Mouse (Mus musculus) frontal cortex, adult (tissue): Measurements from ENCODE around the gene Rftn2.

Experiments used
- ATAC-seq: cut with Nextera tagmentation; 2 replicates; pipeline ENCODE4 v1.9.2; 2017; ENCODE audit warnings: mild to moderate bottlenecking, moderate library complexity, mixed read lengths; ENCODE audit not compliant: low TSS enrichment

Rftn2 gene

DNA sequence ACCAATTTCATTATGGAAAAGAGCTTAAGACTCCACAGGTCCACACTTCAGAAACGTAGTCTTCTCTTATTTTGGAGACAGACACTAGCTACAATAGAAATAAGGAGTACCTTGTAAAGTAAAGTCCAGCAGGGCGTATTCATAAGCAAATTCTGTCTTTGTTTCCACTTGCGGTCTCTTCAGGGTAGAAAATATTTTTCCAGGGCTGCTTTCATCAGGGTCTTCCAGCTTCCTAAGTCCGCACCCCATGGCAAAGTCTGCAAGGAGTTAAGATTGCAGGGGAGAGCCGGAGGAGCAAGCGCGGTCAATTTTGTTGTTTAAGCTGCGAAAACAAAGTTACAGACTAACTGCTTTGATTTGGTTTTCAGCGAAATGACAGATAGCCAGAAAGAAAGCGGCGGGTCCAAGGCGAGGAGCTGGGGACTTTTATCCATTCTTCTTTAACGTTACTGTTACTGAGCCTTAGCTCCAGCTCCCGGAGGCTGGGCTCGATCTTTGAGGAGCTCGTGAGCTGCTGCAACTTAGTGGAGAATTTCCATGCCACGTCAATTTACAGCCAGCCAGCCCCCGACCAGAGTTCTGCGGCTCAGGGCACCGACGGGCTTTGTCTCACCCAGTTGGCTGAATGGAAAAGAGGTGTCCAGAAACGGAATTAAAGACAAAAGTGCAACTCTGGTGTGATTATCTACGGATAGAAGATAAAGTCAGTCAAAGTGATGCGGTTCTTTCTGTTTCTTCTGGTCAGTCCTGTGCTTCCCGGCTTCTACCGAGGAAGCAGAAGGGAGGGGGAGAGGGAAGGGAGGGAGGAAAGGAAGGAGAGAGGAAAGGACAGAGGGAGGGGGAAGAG lies at the start of gene Rftn2:
Gene Rftn2, minus strand, starts transcription at position 772 of the 847 bp plus-strand sequence.
- peak; percentile 38; the same call in 1 of the 2 replicates for ATAC-seq

DNA sequence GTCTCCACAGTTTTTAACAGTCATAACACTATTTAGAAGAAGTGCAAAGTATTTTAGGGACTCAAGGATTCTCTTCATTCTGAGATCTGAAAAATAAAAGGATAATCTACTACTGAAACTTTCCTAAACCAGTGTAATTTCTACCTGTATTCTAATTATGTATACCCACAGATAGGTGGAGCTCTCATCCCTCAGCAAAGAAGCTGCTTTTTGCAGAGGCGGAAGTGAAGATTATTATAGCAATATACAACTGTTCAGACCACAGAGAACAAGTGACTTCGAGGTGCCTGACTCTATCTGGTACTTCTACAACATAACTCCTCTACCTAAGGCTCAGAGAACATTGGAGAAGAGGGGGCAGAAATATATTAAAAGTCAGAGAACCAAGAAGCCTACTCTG lies 38.9 kb upstream of the Rftn2 start:
- no peak for ATAC-seq

DNA sequence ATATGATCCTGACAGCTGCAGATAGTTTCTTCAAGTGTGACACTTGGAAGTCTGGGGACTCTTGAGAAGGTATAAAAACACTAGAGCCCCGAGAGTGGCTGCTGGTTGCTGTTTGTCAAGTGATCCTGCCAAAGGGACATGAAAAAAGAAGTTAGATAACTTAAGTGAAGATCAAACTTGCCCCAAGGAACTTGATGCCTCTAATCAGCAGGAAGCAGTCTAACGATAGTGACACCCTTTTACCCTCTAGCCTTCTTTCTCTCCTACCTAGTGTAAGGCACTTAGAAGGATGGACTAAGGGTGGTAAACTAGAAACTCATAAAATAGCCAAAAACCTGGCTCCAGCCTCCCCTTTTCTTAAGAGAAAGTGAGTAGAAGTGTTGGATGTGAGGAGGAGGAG lies 37.8 kb upstream of the Rftn2 start:
- ATAC-seq, result no peak

DNA sequence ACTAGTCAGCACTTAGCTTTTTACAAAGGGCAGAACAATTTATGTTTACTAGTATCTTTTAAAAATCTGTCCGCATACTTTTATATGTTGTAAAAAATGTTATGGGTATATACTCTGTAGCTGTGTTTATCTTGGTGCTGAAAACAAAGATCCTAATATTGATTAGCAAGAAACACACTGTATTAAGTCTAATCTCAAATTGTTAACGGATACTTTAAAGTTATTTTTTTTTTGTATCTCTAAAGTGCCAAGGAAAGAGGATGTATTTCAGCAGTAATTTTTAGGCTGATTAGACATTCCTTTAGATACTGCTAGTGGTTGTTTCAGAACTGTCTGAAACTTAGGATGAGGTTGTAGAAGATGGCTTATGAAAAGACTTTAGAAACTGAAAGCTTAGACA lies 19.8 kb upstream of the Rftn2 start:
- no peak for ATAC-seq

DNA sequence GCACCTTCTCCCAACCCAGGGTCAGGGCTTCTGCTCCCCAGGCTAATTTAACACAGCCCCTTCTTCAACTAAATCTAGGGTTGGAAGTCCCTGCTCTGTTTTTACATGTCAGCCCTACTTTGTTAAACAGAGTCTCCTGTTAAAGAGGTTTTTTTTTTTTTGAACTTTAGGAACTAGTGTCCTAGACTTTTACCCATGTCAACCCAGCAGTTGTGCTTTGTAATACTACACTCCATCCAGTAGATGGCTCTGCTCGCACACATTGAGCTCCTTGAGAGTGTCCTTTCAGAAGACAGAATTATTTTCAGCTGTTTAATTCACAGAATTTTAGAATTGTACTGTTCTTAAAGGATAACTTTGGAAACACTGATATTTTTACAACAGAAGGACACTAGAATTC lies 12.7 kb upstream of the Rftn2 start:
- 0 out of 2 replicates have a peak, but pooled peaks have one; percentile 32 for ATAC-seq

DNA sequence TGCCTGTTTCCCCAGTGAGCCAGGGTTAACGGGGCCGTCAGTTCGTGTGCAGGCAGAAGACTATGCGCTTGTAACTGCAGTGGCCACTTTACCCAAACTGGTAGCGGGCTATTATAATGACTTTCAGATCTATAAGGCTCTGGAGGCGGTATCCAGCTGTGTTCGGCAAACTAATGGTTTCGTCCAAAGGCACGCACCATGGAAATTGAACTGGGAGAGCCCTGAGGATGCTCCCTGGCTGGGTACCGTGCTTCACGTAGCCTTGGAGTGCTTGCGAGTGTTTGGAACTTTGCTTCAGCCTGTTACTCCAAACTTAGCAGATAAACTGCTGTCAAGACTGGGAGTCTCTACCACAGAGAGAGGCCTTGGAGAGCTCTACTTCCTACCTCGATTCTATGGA lies 11.9 kb upstream of the Rftn2 start:
- ATAC-seq, result no peak

DNA sequence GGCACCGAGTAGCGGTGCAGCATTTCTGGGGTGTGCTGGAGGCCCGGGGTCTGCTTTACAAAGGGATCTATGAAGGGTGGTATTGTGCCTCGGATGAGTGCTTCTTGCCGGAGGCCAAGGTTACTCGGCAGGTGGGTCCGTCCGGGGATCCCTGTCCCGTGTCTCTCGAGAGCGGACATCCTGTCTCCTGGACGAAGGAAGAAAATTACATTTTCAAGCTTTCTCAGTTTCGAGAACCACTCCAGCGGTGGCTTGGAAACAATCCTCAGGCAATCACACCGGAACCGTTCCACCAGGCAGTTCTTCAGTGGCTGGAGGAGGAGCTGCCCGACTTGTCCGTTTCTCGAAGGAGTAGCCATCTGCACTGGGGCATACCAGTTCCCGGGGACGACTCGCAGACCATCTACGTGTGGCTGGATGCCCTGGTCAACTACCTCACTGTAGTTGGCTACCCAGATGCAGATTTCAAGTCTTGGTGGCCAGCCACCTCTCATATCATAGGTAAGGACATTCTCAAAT lies 11.1 kb upstream of the Rftn2 start:
- peak; percentile 18 for ATAC-seq

DNA sequence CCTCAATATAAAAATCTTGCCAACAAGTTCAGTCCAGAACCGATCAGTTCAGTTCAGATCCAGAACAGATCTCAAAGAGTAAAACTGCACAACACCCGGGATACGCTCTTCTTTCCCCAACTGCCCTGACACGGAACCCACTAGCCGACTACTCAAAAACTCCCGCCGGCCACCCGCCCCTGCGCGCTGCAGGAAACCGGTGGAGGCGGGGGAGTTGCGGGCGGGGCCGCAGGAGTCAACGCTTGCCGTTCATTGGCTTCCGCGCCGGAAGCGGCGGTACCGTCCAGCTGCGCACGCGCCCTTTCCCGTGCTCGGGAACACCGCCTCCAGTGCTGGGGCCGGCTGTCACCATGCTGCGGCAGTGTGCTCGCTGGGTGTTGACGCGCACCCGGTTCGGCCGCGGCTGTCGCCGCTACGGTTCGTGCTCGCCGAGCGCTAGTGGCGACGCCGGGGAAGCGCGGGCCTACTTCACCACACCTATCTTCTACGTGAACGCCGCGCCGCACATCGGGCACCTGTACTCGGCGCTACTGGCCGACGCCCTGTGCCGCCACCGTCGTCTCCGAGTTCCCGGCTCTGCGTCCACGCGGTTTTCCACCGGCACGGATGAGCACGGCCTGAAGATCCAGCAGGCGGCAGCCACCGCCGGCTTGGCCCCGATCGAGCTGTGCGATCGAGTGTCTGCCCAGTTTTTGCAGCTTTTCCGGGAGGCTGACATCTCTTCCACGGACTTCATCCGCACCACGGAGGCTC lies 10.5 kb upstream of the Rftn2 start, which contains the start of gene Mars2:
Gene Mars2, plus strand, starts transcription at position 288 of the 753 bp plus-strand sequence.
- peak; percentile 97 for ATAC-seq

DNA sequence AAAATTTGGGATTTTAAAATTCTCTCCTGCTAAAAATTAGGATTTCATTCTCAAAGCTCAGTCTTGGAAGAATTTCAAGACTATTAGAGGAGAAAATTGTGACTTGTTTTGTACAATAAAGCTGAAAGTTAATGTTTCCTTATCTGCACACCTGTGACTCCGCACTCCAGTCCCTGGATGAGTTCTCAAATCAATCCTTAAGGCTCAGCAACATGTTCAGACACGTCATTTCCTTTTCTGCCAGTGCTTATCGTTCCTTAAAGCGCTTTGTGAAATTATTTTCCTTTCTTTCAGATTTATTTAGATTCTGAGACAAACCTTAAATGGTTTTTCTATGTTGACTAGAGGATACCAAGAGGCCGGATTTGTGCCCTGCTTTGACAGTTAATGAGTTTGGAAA lies 9.9 kb upstream of the Rftn2 start:
- no peak for ATAC-seq

DNA sequence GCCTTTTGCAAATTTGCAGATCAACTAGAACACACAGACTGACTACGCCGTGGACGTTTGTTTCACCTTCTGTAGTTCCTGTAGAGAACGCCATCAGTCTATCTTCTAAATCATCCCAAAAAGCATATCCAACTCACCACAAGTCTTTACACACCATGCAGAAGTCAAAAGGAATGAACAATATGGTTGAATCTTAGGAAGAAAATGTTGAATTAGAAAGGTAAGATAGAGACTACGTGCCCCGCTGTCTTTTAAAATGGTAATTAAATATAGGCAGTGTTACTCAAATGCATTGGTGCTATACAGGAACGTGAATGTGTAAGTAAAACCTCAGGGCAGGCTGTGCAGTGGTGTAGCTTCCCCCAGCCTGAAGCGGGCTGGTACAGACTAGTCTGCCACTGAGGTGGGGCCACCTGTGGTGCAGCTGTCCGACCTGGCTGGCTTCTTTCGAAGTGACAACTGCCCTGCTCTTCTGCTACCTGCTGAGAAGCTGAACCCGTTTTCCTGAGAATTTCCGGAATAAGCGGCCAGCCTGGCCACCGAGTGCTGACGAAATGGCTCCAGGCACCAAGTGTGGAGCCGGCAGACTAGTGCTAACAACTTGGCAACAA lies 8.4 kb upstream of the Rftn2 start:
- no peak for ATAC-seq

DNA sequence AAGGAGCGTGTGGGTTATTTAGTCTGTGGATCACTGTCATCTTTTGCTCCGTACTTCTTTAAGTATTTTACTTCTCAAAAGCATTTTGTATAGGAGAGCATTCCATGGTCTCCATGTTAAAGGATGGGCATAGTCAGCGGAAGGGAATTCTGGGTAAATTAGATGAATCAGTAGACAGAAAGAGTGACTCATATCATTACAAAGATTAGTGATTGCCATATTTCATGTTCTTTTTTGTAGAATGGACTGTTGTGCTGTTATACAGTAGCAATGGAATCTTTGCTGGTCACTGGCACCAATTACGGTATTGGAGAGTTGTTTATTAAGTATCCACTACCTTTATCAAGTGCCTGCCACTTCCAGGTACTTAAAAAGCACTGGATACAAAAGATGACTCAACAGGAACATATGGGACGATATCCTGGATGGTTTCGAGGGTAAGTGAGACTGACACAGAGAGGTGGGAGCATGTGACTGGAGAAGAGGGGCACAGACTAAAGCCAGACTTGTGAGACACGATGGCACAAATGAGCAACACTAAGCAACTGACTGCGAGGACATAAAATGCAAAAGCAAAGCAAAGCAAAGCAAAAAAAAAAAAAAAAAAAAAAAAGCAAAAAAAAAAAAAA lies 1.8 kb upstream of the Rftn2 start:
- ATAC-seq, result no peak

DNA sequence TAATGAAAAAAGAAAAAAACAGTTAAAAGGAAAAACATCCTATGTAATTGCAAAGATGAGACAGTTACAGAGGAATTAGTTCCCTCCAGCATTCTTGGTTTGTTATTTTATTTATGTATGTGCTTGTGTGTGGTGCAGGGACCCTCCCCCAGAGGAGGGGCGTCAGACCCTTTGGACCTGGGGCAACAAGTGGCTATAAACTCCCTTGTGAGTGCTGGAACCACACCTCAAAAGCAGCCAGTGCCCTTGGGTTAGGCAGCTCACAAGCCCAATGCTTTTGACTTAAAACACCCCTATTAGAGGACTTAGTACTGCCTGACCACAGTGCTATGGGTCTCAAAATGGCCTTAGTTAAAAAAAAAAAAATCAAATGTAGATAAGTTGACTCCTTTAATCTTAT lies 794 bp upstream of the Rftn2 start:
- no peak for ATAC-seq

DNA sequence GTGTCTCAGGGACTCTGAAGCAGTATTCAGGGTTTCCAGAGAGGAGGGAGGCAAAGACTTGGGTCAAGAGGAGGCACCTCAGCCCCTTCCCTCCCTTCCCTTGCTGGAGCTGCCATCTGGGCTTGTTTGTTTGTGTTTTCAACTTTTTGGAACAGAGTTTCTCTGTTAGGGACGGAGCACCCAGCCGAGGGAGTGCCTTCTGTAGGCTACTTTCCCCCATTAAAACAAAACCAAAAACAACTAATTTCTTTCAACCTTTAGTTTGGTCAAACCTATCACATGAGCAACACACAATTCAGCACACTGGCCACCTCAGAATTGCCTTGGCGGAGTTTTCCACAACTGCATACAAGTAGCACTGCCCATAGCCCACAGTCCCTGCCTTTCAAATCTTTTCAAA lies 1.2 kb downstream of the Rftn2 start:
- peak; percentile 39 for ATAC-seq

DNA sequence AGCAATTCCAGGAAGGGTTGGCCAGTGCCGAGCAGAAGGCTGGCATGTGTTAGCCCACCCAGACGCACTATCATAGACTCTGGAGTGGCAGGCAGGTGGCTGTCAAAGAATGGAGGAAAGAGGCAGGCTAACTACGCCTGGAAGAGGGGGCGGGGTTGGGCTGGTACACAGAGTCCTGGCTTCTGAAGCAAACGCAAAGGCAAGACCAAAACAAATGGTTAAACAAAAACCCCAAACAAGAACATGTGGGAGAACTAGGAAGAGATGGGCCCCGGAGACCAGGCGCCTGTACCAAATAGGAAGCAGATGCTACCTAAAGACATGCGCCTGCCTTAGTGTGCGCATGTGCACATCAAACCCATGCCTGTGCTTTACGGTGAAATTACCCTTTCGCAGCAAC lies 2.5 kb downstream of the Rftn2 start:
- no peak for ATAC-seq

DNA sequence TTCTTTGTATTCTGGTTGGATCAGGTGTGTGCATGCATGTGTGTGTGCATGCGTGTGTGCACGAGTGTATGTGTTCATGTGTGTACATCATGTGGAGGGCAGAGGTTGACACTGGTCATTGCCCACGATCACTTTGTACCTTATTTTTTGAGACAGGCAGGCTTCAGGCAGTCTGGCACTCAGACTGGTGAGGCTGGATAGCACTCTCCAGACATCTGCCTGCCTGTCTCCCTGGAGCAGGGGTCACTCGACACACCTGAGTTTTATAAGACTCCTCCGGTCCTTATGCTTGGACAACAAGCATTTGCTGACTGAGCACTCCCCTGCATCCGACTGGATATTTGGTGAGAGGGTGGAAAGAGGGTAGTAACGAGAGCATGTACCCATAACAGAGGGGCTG lies 3.6 kb downstream of the Rftn2 start:
- no peak for ATAC-seq

DNA sequence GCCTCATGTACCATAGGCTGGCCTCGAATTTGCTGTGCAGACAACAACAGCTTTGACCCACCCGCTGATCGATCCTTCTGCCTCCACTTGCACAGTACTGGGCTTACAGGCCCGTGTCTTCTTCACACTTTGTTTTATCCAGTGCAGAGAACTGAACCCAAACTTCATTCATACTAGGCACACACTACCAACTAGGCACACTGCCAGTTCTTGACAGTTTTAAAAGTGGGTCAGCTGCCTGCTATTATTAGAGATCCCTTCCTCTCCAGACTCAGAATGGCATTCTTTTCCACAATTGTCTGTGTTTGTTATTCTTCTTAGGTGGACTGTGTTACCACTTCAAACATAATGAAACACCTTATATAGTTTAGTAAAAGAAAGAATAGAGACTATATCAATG lies 5.2 kb downstream of the Rftn2 start:
- ATAC-seq, result peak; percentile 62

DNA sequence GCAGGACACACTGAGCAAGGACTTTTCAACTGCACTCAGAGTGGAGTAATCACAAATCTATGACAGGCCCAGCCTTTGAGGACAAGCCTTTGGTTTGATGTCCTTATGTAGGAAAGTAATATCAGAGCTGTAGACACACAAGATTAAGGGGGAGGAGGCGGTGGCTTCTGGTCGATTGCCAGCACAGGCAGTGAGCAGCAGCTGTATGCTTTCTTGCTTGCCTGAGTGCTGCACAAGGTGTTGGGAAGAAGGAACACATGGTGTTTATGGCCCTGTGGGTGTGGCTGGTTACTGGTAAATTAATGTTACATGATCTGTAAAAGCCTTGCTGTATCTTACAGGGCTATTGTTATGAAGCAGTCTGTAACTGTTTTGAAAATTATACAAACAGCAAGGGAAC lies 9.4 kb downstream of the Rftn2 start:
- ATAC-seq, result no peak

DNA sequence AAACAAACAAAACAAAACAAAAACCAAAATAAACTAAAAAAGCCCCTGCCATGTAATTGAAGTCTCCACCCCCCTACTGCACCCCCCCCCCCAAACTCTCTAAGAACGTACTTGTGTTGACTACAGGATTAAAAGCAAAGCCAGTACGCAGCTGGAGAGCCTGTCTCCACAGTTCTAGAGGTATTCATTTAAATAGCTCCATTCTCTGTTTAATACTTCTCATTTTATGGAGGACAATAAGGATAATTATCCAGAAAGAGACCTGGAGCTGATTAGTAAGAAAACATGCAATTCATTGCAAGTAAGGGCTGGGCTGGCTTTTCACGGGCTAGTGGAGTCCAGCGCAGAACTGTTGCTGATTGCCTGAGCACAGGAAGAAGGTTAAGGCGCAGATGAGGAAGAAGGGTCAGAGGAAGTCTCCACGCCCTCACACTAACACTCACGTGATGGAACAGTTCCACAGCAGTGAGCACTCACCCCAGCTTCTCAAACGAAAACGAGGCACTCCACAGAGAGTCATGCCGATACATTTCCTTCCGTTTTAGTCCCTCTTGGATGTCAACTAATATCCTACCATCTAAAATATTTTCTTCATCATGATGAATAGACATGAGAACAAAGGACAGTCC lies 11.3 kb downstream of the Rftn2 start:
- ATAC-seq, result no peak

DNA sequence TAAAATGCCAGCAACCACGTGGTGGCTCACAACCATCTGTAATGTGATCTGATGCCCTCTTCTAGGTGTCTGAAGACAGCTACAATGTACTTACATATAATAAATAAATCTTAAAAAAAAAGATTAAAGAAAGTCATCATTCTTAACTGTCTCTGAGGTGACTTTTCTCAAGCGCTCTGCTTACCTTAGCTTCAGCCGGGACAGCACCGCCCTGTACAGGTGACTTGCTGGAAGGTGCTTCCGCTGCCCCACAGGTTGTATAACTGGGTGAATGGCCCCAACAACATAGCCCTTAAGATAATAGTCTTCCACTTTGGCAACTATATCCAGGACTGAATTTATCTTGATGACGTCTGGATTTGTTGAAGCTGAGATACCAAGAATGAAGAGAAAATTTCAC lies 12.6 kb downstream of the Rftn2 start:
- ATAC-seq, result no peak

DNA sequence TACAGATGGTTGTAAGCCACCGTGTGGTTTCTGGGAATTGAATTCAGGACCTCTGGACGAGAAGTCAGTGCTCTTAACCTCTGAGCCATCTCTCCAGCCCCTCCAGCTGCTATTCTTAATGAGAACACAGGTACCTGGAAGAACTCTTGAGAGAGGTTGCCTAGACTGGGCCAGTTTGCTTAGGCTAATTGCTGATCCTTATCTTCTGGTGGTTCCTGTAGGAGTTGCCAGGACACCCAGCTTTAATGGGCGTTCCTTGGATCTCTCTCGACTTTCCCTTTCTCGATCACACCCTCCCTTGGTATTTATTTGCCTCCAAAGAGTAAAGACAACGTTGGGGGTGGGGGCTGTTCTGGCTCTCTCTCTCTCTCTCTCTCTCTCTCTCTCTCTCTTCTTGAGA lies 13.1 kb downstream of the Rftn2 start:
- no peak for ATAC-seq

DNA sequence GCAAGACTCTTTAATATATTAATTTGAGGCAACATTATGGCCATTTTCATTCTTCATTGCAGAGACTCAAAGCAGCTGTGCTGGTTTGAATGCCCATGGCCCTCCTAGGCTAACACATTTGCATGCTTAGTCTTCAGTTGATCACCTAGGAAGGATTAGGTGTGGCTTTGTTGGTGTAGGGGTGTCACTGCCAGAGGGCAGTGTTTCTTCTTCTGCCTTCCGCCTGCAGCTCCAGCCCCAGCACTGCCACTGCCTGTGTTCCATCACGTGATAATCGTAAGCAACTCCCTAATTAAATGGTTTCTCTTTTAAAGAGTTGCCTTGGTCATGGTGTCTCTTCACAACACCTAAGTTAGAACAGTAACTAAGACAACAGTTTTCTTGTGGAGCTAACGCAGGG lies 13.8 kb downstream of the Rftn2 start:
- no peak for ATAC-seq

DNA sequence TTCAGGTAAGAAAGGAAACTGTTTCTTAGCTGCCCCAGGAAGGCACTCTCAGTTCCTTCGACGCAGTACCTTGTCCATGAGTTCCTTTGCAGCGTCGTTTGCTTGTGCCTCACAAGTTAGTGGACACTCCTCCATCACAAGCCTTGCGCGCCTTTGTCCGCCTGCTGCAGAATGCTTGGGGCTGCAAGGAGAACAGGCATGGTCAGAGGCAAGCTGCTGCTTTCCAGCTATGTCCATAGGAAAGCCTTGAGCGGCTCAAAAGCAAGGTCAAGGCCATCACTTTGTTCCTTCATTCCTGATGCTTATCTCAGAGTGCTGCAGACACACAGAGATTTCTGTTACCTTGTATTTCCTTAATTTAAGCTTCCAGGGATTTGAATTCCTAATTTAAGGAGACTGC lies 15.5 kb downstream of the Rftn2 start:
- no peak for ATAC-seq
